Mouse (Mus musculus) spleen, adult 2 months (tissue): Measurements from ENCODE around the gene Wdr75.

Experiments
- CTCF ChIP-seq: fragments of 200-500 bp; IDR thresholded peaks from 2 replicates; pipeline ENCODE4 v1.5.1; 2011; ENCODE audit warnings: mild to moderate bottlenecking, inconsistent platforms; ENCODE audit not compliant: insufficient read depth, insufficient read length, insufficient replicate concordance; ENCODE audit errors: extremely low read depth
- POLR2A ChIP-seq: fragments of 200-500 bp; IDR thresholded peaks from 2 replicates; pipeline ENCODE4 v1.6.1; 2011; ENCODE audit warnings: low read depth, low read length, inconsistent platforms

- no peak for TF ChIP-seq POLR2A
- no peak for TF ChIP-seq CTCF
Observed at GRCm38 (mm10) chr1:45761468-45761795, 33.5 kb upstream of the Wdr75 start.
